In genomic region chr13:76384664-76385435, GRCm38 (mm10) we compare ENCODE assay signal across 8 mouse cellular contexts. TPM values are rescaled to one million over a fixed set of nuclear protein-coding genes. Genes with fewer than 3 reads are reported as not detected.
DNase-seq lines count a peak whose midpoint lies in the region; ATAC-seq and TF ChIP-seq lines count a peak whose summit lies in the region.

No protein-coding gene starts in this region.

- TF ChIP-seq POLR2A in bone marrow, adult 2 months (IDR thresholded peaks at IDR 0.05; ENCODE audit: borderline replicate concordance, control insufficient read depth, low read depth, low read length) = no peak
- TF ChIP-seq POLR2A in cortical plate, adult 2 months (IDR thresholded peaks at IDR 0.05; ENCODE audit: extremely low read depth, insufficient read depth, low read length) = no peak

- no peak overlapping the region; the same call in 1 of the 2 replicates for H3K27ac ChIP-seq in bone marrow, adult 2 months (ENCODE audit: control insufficient read depth, insufficient read depth, low read depth, low read length, poor library complexity)
- H3K27ac ChIP-seq in cortical plate, adult 2 months (ENCODE audit: insufficient read depth, low read length) = peak overlapping the region; percentile 94
- no peak overlapping the region; the same call in 1 of the 2 replicates for H3K27ac ChIP-seq in intestine, embryonic 14.5 days (ENCODE audit: low read depth)

- H3K4me3 ChIP-seq in bone marrow, adult 2 months (replicated peaks; ENCODE audit: control insufficient read depth, low read depth, low read length) = peak overlapping the region; percentile 62
- H3K4me3 ChIP-seq in cortical plate, adult 2 months (ENCODE audit: insufficient read depth, low read length) = peak overlapping the region; percentile 88
- peak overlapping the region; percentile 52 for H3K4me3 ChIP-seq in intestine, embryonic 14.5 days (ENCODE audit: low read depth, low read length)

- no peaks in the 10 kb centered on the region for H3K9me3 ChIP-seq in intestine, embryonic 14.5 days (ENCODE audit: control insufficient read depth, low read length)

- intact Hi-C loops in gastrocnemius, postnatal 14 days (cut with DNase I; ENCODE audit: low total_unique reads) = no loop called here
- intact Hi-C loops in left cerebral cortex, postnatal 25 days (cut with DNase I) = loop anchor here (5.0 kb wide), 1 partner anchor 168 kb away; no protein-coding TSS in a partner anchor

- peak overlapping the region; percentile 39 for H3K9ac ChIP-seq in intestine, embryonic 14.5 days (ENCODE audit: low read length)

- H3K4me1 ChIP-seq in bone marrow, adult 2 months (ENCODE audit: control insufficient read depth, insufficient read depth, low read length) = no peaks in the 10 kb centered on the region; the same call in none of the 2 replicates
- peaks cover 1% of the 10 kb centered on the region; the same call in 1 of the 2 replicates for H3K4me1 ChIP-seq in cortical plate, adult 2 months (ENCODE audit: control insufficient read depth, insufficient read depth, low read length)
- H3K4me1 ChIP-seq in intestine, embryonic 14.5 days (replicated peaks; ENCODE audit: control insufficient read depth, insufficient read depth, low read length) = peaks cover 3% of the 10 kb centered on the region

- TF ChIP-seq CTCF in bone marrow, adult 2 months (IDR thresholded peaks at IDR 0.05; ENCODE audit: control insufficient read depth, insufficient read depth, low read length) = peak; percentile 52; the same call in 1 of the 2 replicates
- peak; percentile 39 for TF ChIP-seq CTCF in cortical plate, adult 2 months (IDR thresholded peaks at IDR 0.05; ENCODE audit: extremely low read depth, insufficient read depth, low read length)

- peaks cover 28% of the 10 kb centered on the region for H3K27me3 ChIP-seq in intestine, embryonic 14.5 days (replicated peaks; ENCODE audit: control insufficient read depth, insufficient read depth, low read length)

- no peaks in the 10 kb centered on the region for H3K36me3 ChIP-seq in intestine, embryonic 14.5 days (ENCODE audit: control insufficient read depth, insufficient read depth, low read length)

- peak; percentile 36 for DNase-seq in gastrocnemius, postnatal 14 days
- DNase-seq in intestine, embryonic 14.5 days (ENCODE audit: low spot score) = no peak
- DNase-seq in left cerebral cortex, postnatal 25 days (ENCODE audit: low spot score in 2 of 2) = peak; percentile 38 to 62
- peak; percentile 76 to 81 for DNase-seq in right cerebral cortex, postnatal 10 days (ENCODE audit: low spot score in 2 of 2)
- DNase-seq in Muller cell, postnatal 12 days (ENCODE audit: inconsistent ontology term) = no peak

- peak overlapping the region; percentile 95 for H3K4me2 ChIP-seq in intestine, embryonic 14.5 days (ENCODE audit: low read length)

- WGBS in bone marrow, adult 2 months = 1% methylated on average over 58 of the region's 58 CpGs
- 2% methylated on average over 56 of the region's 58 CpGs for WGBS in intestine, embryonic 14.5 days

- ATAC-seq in intestine, embryonic 14.5 days (replicated peaks; ENCODE audit: low FRiP score, low TSS enrichment, low read depth) = peak; percentile 83
- ATAC-seq in megakaryocyte, adult 5-6 weeks (ENCODE audit: poor library complexity, severe bottlenecking) = peak; percentile 77

RNA-seq across cellular contexts. Expression of gene Mctp1, which starts 0.5 kb away (rescaled TPM):
- polyA plus RNA-seq in bone marrow, adult 2 months (2011; ENCODE audit: insufficient read depth, insufficient read length, low replicate concordance, missing spikeins) = 5.4 and 7.2 TPM in 2 replicates
- polyA plus RNA-seq in cortical plate, adult 2 months (2012; rRNA removed) = 16.2 and 19.2 TPM in 2 replicates
- under 1 TPM; 0.82 to 0.88 TPM for total RNA-seq in gastrocnemius, postnatal 14 days (2021)
- polyA plus RNA-seq in intestine, embryonic 14.5 days (2014; fragmentation: Nextera tagmentation; extraction: Ambion mirVana) = 0.71 and 0.78 TPM in 2 replicates
- 10 to 100 TPM; 35.3 to 59.5 TPM for total RNA-seq in left cerebral cortex, postnatal 25 days (2021)
- 48.0 and 58.4 TPM in 2 replicates for total RNA-seq in megakaryocyte, adult 5-6 weeks (2015)
- 59.2 and 66.2 TPM in 2 replicates for total RNA-seq in megakaryocyte, adult 5-6 weeks (2017)

Comparison
In these comparisons a context has a peak if more than half of its experiments do, and no peak if none do; other contexts are left out.
1. DNase-seq: peak in gastrocnemius, postnatal 14 days (single experiment), left cerebral cortex, postnatal 25 days (2 of 2) and right cerebral cortex, postnatal 10 days (2 of 2); none in intestine, embryonic 14.5 days (single experiment) and Muller cell, postnatal 12 days (single experiment).
2. RNA of gene Mctp1, which starts 0.5 kb away (total RNA-seq): 35.3 to 59.5 TPM in left cerebral cortex, postnatal 25 days and 48.0 to 66.2 TPM in megakaryocyte, adult 5-6 weeks; 0.82 to 0.88 TPM in gastrocnemius, postnatal 14 days; every median in the first group is over 10 times any median in the second.
3. Peak in every context shown above with its lines, with median percentiles within 50 percentile points of each other: H3K4me3 ChIP-seq.